Mouse (Mus musculus) large intestine, adult 2 months (tissue): ENCODE results near the gene Gm815. TPM values are rescaled to one million over a fixed set of nuclear protein-coding genes. Genes with fewer than 3 reads are reported as not detected.

Source experiments
- DNase-seq: peaks from one replicate; pipeline ENCODE4 v3.0.0-alpha.2; 2012; ENCODE audit warnings: low read depth, low spot score
- WGBS: fragments of 180-500 bp; shearing (Covaris S2); methylation state at CpG from one replicate; pipeline ENCODE4 v1.1.7; 2018; 5-methylcytosine and 5-hydroxymethylcytosine counted together
- polyA plus RNA-seq: library from polyadenylated mRNA; depleted of rRNA; stranded (reverse); fragments of >200 nt; gene quantifications from 2 replicates; pipeline ENCODE4 v1.2.3, GENCODE M21; 2012

Gene Gm815
- polyA plus RNA-seq, 1 experiment: not detected

GRCm38 (mm10) chr19:26872886-26873285 is 12.8 kb upstream of the Gm815 start:
- no peak for DNase-seq
- 65% methylated on average over 6 of the region's 6 CpGs for WGBS

DNA sequence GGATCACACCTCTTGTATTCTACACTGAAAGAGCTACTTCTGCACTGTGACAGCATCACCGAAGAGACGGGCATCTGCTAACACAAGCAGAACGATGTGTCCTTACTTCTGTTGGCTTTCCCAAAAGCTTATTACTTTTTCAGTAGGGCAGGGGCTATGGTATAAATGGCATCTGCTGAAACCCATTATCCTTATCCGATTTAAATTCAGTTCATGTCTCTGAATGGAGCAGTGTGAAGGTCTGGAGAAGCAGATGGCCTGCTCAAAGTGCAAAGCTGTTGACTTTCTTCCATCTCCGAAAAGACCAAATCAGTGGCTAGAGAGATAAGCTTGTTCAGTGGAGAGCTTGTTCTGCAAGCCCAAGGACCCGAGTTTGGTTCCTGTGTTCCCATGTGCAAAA is 10.1 kb upstream of the Gm815 start:
- no peak for DNase-seq
- 94% methylated on average over 6 of the region's 6 CpGs for WGBS

GRCm38 (mm10) chr19:26877180-26877775 is 8.4 kb upstream of the Gm815 start:
- 25% methylated on average over 10 of the region's 10 CpGs for WGBS
- DNase-seq: no peak

- no peak for DNase-seq
- 86% methylated on average over 4 of the region's 4 CpGs for WGBS
Observed at GRCm38 (mm10) chr19:26879856-26880255, 5.8 kb upstream of the Gm815 start.

DNA sequence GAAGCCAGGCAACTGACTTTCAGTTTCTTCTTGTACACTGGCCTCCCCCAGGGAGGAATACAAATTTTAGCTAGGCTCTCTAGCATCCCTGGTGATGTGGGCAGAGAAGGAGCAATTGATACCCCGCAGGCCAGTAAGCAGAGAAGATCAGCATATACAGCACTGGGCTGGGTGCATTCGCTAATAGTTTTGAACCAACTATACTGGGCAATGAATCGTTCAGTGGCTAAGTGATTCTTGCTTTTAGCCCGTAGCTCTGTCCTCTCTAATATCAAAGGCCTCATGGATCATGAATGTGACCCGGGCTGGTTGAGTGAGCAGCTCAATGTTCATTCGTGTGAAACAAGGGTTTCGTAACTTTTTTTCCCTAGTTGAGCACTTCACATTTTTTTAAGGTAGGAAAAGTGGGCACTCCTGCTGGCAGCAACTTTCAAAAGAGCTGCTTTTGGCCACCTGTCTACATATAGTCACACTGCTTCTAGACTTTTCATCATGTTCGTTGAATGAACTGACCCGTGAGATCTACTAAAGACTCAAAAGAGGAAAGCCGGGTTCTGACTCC is 3.7 kb upstream of the Gm815 start:
- 91% methylated on average over 10 of the region's 10 CpGs for whole genome bisulfite sequencing

GRCm38 (mm10) chr19:26888171-26888570 is 2.5 kb downstream of the Gm815 start:
- WGBS: 74% methylated on average over 9 of the region's 9 CpGs
- no peak for DNase-seq

More for the DNA sequence above, 3.7 kb upstream of the Gm815 start:
- no peak for DNase-seq

DNA sequence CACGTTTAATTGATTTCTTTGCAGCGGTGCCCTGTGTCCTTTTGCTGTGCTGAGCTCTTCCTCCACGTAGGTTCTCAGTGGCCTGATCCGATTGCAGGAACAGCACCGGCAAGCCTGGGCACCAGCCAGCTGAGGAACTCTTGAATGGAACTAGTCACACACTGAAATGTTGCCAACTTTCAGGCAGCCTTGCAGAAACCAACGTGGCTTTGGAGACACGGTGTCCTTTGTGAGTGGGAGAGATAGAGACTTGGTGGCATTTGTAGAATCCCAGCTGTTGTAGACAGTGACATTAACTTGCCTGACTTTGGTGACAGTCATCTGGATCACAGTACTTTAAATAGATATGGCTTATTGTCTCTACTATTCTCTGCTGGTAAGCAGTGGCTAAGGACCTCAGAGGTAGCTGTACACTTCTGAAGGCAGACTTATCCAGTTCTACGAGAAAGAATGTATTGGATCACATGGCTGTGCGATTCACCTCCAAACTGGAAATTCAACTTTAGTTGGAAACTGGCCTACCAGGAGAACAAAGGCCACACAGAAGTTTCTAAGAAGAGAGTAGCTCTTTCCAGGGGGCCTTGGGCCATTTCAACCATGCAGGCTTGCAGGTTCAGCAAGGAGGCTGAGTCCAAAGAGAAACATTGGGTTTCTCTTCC is 5.8 kb downstream of the Gm815 start:
- no peak for DNase-seq
- WGBS: 65% methylated on average over 9 of the region's 9 CpGs

DNA sequence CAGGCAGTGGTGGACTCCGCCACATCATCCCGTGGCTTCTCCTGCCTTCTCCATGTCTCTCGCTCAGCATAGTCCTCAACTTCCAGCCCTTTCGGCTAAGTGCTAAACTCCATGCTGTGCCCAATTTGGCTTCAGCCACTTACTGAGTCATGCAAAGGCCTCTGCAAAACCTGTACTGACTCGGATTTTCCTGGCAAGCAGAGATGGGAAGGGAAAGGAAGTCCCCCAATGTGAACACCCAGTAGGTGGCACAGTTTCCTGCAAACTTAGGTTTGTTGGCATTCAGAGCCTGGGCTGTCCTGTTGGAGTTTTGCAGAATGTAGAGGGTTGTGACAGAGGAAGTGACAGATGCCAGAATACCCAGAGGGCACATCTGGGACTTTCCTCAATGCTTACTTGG is 7.2 kb downstream of the Gm815 start:
- no peak for DNase-seq
- WGBS: 70% methylated on average over 5 of the region's 5 CpGs

GRCm38 (mm10) chr19:26902162-26902561 is 16.5 kb downstream of the Gm815 start:
- no peak for DNase-seq
- WGBS: 50% methylated on average over 4 of the region's 4 CpGs

GRCm38 (mm10) chr19:26914245-26914644 is 28.6 kb downstream of the Gm815 start:
- WGBS: 29% methylated on average over 1 of the region's 1 CpGs
- DNase-seq: no peak

- WGBS: 54% methylated on average over 2 of the region's 2 CpGs
- no peak for DNase-seq
Observed at GRCm38 (mm10) chr19:26920816-26921215, 35.1 kb downstream of the Gm815 start.

DNA sequence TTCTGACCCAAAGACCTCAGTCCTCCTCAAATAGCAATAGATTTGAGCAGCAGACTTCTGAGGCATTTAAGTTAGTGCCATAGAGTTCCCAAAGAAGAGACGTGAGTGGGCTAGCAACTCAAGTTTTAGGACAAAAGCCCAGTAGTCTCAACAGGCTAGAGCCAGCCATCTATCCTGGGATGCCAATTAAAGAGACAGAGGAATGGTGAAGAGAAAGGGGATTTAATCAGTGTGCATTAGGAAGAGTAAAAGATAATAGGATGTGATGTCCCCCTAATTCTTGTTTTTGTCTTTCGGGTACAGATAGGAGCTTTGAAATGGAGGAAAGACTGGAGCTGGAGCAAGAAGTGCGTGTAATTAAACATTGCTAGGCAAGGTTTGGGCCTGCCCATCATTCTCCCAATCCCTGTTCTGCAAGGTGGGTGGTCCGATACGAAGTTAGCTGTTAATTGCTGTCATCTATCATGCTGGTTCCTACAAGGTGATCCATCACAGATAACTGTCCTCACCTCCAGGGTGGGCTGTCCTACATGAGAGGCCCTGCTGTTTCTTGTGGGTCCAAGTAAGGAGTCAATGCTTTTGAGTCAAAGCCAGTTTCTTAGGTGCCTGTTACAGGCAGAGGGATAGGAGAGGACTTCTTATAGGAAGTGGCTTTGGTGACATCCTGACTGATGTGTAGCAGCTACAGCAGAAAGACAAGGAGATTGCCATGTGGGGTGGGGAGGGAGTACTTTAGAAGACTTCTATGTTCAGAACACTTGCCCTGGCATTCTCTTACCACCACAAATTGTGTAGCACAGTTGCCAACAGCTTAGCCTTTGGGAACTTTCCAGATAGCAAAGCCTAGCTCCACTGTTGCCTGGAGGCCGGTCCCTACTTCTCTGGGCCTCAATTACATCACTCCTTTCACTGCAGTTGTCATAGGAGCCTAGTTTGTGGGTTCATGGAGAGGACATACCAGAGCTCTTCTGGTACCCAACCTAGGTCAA is 44.9 kb downstream of the Gm815 start:
- DNase-seq: no peak

DNA sequence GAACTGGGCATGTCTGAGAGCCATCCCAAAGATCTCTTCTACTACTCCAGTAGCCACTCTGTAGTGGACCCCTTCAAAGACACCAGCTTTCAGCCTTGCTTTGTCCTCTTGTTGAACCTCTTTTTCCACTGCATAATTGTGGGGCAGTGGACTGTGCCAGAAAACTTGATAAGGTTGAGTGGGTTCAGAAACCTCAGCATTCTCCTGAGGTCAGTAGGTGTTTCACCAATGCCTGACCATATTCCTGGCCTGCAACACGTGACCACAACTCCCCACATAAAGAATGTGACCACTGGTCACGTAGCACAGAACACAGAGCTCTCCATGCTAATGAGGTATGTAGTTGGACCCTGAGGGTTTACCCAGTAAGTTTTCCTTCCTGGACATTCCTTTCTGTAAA is 48.5 kb downstream of the Gm815 start:
- DNase-seq: no peak
- 61% methylated on average over 2 of the region's 2 CpGs for WGBS

More for the DNA sequence above, 44.9 kb downstream of the Gm815 start:
- 72% methylated on average over 6 of the region's 6 CpGs for WGBS
